Mouse (Mus musculus): Measurements from ENCODE around the gene Zfp462.

DNA sequence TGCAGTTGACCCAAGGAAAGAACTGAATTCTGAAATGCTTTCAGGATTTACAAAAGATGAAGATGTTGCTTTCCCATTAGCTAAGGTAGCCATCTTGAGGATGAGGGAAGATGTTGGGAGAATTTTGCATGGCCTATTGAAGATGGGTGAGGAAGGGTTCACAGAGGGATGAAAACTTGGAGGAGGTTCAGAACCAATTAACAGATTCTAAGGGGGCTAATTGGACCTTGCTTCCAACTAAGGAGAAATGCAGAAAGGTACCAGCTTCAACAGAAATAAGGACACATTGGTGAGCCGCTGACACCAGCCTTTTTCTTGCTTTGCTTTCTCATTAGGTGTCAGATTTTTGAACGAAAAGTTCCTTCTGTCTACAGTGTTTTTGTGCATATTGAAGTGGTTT lies 6.0 kb downstream of the Zfp462 start:
- TF ChIP-seq CTCF (IDR thresholded peaks at IDR 0.05; ENCODE audit: extremely low read depth, insufficient read depth, low read length): no peak
- TF ChIP-seq POLR2A (IDR thresholded peaks at IDR 0.05; ENCODE audit: extremely low read depth, insufficient read depth, low read length): no peak
